Mouse (Mus musculus): Measurements from ENCODE around the gene Tmem262.
A peak's percentile ranks its signal among the peaks of the same experiment; 100 is the strongest.

Tmem262 gene

DNA sequence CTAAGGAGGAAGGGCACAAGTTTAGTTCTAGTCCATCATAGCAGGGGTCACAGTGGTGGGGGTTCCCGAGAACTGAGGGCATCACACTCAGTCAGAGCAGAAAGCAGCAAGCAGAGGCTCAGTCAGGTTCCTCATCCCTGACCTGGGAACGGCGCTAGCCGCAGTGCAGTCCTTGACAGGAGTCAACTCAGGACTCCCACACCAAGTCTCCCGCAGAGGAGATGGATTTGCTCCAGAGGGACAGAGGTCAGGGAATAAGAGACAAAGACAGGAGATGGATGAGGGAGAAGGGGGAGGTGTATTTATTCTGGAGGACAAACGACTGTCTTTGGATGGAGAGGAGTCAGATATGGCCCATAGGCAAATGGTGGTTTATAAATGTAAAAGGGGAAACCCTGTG is 33.3 kb downstream of the Tmem262 start:
- TF ChIP-seq GATA4 (IDR thresholded peaks at IDR 0.05; ENCODE audit: insufficient replicate concordance, low read length) = no peak

DNA sequence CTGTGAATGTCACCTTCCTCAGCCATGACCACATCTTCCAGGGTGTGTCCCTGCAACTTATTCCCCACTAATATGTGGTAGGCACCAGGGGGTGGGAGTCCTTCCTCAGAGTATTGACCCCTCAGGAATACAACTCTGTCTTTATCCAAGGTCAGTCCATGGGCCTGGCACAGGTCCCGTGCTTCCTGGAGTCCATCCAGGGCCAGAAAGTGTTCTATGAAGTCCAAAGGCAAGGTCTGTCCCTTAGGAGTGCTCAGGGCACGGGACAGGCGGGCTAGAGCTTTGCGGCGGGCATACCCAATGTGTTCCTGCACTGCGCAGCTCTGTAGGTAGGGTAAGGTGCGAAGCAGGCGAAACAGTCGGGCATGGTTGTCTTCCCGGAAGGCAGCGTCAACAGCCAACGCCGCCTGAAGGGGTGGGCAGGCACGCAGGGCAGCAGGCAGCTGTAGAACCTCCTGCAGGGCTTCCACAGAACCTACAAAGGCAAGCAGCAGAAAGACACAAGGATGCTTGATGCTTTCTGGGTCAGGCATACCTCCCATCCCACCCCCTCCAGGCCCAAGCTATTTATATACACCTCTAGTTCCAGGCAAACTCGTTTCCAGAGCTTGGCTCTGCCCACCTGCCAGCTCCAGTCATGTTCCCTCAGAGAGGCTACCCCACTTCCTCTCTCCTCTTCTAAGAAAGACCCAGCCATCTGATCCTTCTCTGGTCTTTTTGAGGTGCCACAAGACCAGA is 36.4 kb downstream of the Tmem262 start:
- TF ChIP-seq GATA4 (IDR thresholded peaks at IDR 0.05; ENCODE audit: insufficient replicate concordance, low read length) = no peak

DNA sequence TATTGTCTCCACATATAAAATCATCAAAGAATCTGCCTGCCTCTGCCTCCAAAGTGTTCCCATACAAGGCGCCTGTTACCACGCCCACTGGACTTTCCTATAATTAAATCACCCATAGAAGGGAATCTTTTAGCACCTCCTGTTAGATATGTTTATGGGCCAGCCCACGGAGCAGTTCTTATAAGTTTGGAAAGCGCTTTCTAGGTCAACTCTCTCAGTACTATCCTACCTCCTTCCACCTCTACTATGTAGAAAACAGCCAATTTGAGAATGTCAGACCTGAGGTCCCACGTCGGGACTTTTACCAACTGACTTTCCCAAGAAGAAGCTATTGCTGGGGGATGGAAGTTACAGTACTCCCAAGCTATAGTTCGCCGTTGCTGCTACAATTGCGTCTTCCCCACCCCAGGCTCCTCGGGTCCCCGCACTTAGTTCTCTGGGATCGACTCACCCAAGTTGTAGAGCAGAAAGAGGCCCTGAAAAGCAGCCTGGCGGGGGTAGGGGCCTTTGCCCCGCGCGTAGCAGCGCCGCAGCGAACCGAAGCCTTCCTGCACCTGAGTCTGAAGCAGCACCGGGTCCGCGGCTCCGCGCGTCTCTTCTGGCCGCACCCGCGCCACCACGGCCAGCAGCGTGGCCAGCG is 37.6 kb downstream of the Tmem262 start:
- TF ChIP-seq GATA4 (IDR thresholded peaks at IDR 0.05; ENCODE audit: insufficient replicate concordance, low read length) = no peak

DNA sequence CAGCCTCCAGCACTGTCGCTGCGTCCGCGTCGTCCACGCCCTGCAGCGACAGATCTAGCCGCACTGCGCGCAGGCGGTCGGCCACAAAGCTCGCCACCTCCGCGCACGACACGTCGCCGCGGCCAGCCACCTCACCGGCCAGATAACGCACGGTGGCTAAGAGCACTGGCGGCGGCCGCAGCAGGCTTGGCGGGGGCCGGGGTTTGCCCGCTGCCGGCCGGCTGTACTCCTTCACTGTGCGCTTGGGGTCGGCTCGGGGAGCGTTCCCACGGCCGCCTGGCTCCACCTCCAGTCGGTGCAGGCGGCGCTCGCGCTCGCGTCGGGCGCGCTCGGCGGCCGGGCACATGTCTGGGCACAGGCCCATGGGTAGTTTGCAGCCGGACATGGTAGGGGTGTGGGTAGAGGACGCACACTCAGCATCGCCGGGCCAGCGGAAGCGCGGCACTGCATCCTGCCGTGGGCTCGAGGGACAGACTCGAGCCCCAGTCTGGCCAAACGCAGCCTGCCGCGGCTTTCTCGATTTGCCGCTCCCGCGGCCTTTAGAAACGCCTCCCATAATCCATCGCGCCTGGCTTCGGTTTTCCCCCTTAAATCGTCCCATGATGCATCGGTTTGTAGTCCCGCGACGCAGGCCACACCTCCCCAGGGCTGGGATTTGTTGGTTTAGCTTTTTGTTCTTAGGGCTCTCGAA is 38.3 kb downstream of the Tmem262 start, which contains the start of gene Sac3d1:
Sac3d1 (minus strand) TSS at position 665 of the 691 bp plus-strand sequence.
- no peak for TF ChIP-seq GATA4 (IDR thresholded peaks at IDR 0.05; ENCODE audit: insufficient replicate concordance, low read length)

DNA sequence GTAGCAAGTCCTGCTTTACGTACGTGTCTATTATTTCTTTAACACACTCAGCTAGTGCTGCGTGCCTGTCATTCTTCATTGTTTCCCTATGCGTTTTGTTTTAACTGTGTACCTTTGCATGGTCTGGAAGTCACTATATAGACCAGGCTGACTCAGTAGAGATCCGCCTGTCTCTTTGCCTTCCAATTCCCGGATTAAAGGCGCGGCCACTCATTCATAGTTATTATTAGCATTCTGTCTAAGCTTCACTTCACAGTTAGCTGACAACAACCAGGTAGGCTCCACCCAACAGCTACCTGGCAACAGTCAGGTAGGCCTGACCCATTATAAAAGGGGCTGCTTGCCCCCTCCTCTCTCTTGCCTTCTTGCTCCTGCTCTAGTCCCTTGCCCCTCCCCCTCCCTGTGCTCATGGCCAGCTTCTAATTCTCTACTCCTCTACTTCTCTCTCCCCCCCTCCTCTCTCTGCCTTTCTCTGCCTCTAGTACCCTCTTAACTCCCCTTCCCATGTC is 38.9 kb downstream of the Tmem262 start:
- TF ChIP-seq GATA4 (IDR thresholded peaks at IDR 0.05; ENCODE audit: insufficient replicate concordance, low read length) = no peak

DNA sequence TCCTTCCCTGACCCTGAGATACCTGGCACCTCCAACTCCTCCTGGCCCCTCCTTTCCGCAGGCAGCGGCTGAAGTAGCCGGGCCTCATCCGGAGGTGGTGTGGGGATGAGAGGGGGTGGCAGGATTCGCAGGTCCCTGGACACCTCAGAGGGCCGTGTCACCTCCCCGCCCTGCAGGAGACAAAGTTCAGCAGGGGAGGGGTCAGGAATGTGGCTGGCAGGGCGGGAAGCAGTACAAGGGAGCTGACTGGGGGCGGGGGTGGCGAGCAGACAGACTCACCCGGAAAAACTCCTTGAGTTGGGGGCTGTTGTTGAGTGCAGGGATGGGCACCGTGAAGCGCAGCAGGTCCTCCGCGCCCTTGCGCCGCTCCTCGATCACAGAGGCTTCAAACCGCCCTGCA is 41.9 kb downstream of the Tmem262 start:
- TF ChIP-seq GATA4 (IDR thresholded peaks at IDR 0.05; ENCODE audit: insufficient replicate concordance, low read length) = no peak

DNA sequence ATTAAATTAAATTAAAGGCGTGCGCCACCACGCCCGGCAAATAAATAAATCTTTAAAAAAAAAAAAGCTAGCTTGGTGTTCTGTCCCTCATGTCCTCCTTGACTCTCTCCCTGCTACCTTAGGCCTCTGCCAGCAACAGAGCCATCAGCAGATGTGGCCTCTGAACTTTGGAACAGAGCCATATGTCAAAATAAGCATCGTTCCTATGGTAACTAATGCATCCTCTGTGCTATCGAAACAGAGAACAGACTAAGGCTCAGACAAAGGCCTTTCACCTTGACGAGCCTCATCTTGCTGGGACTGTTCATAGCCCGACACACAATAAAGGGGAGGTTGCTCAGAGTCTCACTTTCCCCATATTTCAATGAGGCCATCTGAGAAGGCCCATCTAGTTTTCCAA is 43.5 kb downstream of the Tmem262 start:
- TF ChIP-seq GATA4 (IDR thresholded peaks at IDR 0.05; ENCODE audit: insufficient replicate concordance, low read length) = no peak

DNA sequence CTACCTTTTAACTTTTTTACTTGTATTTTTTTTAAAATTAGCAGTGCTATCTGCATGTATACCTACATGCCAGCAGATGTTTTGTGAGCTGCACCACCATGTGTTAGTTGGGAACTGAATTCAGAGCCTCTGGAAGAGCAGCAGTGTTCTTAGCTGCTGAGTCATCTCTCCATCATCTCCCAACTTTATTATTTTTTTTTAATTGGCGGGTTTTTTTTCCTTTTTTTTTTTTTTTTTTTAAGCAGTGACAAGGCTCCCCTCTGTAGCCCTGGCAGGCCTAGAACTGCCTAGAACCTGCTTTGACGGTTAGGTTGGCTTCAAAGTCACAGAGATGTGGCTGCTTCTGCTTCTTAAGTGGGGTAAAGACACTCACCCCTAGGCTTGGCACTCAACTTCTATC is 45.1 kb downstream of the Tmem262 start:
- no peak for TF ChIP-seq GATA4 (IDR thresholded peaks at IDR 0.05; ENCODE audit: insufficient replicate concordance, low read length)

DNA sequence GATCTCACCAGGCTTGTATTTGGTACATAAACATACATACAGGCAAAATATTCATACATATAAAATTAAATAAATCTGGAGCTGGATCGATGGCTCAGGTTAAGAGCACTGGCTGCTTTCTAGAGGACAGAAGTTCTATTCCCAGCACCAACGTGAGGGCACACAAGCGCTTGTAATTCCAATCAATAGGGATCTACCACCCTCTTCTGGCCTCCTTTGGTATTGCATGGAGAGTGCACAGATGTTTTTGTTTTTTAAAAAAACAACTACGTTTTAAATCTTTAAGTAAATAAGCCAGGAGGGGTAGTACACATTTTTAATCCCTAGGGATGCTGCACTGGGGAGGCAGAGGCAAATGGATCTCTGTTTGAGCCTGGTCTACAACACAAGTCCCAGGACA is 46.5 kb downstream of the Tmem262 start:
- TF ChIP-seq GATA4 (IDR thresholded peaks at IDR 0.05; ENCODE audit: insufficient replicate concordance, low read length) = no peak

DNA sequence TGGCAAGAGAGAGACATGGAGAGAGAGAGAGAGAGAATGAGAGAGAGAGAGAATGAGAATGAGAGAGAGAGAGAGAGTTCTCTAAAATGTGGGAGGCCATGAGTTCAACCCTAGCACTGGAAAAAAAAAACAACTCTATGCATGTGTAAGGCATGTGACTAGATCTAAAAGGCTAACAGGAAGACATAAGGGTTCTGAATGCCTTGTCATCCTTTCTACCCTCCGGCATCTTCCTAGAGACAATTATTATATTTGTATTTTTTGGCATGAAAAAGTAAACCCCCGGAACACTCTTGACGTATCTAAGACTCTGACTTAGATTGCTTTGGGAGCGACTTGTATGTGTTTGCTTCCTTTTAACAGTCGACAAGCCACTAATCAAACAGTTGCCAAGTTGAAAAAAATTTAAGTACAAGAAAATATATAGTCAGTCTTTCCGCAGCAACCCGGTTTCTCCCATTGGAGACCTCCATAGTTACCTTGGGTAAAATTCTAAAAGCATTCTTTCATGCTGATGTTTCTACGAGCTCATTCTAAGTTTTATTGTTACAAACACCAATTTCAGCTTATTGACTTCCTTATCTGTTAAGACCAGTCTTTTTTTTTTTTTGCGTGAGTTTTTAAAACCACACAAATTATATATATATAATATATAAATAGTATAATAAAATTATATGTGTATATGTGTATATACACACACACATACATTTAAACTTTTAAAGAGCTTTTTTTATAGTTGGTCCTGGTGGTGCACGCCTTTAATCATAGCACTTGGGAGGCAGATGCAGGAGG is 47.2 kb downstream of the Tmem262 start:
- TF ChIP-seq GATA4 (IDR thresholded peaks at IDR 0.05; ENCODE audit: insufficient replicate concordance, low read length) = no peak

DNA sequence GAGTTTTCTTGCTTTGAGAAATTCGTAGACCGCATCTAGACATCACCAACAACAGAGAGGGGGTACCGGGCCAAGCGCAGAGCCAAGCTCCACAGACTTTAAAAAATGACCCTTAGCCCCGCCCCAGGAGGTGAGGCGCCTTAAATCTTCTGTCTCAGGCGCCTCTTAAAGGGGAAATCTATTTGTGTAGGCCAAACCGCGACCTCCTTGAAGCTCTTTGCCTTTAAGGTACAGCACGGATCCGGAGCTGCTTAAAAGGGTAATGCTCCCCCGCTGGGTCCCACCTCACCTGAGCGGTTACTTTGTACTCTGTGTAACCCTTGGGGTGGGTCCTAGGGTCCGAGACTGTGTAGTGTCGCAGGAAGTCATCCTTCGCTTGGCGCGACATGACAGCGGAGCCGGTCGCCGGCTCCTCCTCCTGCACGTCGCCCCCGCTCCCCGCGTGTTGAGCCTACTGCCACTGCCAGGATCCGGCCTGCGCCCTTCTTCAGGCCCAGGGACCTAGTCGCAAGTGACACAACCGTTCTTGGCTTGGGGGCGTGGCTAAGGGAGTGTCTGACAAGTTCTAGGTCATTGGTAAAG is 48.0 kb downstream of the Tmem262 start, which contains the start of gene Snx15:
Snx15 (minus strand) TSS at position 545 of the 582 bp plus-strand sequence.
- TF ChIP-seq GATA4 (IDR thresholded peaks at IDR 0.05; ENCODE audit: insufficient replicate concordance, low read length) = peak; percentile 21; the same call in 1 of the 2 replicates
